Mouse (Mus musculus): ENCODE results near the gene Itprid1.

Itprid1 gene

DNA sequence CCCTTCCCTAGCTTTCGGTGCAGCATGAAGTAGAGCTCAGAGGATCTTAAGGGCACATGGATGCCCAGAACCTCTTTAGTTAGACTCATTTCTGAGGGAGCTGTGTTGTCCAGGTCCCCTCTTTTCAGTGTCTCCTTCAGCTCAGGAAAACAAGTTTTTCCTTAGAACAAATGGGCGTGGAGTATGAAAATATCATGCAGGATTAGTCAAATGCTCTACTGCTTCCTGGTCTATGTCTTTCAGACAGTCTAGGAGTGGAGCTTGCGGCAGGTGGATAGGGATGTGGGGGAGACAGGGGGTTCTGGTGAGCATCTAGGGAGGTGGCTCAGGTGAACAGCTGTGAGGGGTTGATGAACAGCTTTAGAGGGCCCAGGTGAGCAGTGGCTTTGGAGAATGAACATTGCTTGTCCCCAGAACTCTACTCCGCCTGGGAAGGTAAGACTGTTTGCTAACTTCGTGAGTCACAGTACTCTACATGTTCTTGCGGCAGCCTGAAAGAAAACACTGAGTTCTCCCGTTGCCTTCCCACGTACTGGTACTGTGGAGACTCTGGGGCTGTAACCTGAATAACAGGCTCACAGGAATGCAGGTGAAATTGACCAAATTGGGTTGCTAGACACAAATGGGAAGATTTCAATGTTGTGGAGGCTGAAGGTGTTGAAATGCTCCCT, at the start of gene Itprid1:
Gene Itprid1 (plus strand): TSS at position 246 of the 671 bp plus-strand sequence.
- DNase-seq: no peak

- no peak for DNase-seq
Observed at GRCm38 (mm10) chr6:55789557-55789956, 47.1 kb upstream of the Itprid1 start.

DNA sequence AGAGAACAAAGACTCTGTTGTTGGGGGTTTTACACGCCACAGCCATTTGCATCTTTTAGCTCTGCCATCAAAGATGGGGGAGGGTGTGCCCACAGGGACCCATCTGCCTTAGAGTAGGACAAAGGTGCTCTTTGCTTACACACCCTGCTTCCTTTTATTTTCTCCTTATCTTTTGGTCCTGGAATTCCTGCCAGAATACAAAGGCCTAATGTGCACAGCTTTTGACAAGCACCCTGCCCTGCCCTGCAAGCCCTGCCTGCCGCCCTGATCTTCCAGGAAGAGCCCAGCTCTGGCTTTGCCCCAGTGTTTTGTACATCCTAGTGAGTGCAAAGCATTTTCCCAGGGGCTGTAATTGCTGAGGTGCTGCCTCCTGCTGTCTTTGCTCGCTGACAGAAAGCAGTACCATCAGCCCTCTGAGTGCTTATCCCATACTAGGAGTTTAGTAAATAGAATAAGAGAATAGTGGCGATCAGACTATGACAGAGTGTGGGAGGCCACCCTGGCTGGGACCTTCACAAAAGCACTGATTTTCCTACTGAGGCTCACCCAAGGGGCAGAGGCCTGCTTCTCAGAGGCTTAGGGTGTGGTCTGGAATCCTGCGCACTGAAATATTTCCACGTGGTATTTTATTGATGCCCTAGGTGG, 44.7 kb upstream of the Itprid1 start:
- DNase-seq: no peak

GRCm38 (mm10) chr6:55792536-55792935, 44.2 kb upstream of the Itprid1 start:
- DNase-seq: no peak

GRCm38 (mm10) chr6:55802686-55803085, 34.0 kb upstream of the Itprid1 start:
- DNase-seq: no peak

GRCm38 (mm10) chr6:55803357-55803756, 33.3 kb upstream of the Itprid1 start:
- no peak for DNase-seq

- peak; percentile 4 for DNase-seq
Observed at GRCm38 (mm10) chr6:55803991-55804680, 32.6 kb upstream of the Itprid1 start.

DNA sequence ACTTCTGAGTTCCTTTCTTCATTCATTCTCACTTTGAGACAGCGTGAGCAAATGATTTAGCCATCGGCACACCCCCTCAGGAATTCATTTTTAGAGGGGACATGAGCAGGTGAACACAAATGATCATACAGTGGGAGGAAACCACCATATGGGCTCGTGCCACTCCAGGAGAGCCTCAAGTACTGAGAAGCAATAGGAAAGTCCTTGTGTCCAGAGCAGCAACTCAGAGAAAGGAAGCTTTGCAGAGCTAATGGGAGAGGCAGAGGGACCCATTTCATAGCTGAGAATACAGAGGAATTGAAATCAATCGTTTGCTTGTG, 32.1 kb upstream of the Itprid1 start:
- DNase-seq: no peak

GRCm38 (mm10) chr6:55805291-55806137, 31.2 kb upstream of the Itprid1 start:
- no peak for DNase-seq

DNA sequence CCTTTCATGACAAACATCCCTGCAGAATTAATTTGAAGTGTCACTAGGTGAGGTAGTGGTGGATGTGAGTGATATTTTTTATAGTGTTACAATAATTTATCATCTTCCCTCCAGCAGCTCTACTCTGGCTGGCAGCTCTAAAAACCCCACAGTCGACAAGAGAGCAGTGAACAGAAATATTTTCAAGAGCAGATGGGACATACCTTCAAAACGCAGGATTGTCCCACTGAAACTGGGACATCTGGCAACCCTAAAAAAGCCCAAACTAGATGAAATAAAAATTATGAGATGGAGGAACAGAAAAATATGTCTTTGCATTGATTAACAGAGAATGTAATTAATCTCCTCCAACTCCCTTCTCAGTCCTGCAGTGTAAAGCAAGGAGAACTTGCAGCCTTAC, 30.2 kb upstream of the Itprid1 start:
- DNase-seq: no peak

GRCm38 (mm10) chr6:55808692-55809091, 28.0 kb upstream of the Itprid1 start:
- DNase-seq: no peak

- DNase-seq: no peak
Observed at GRCm38 (mm10) chr6:55811153-55811552, 25.5 kb upstream of the Itprid1 start.

DNA sequence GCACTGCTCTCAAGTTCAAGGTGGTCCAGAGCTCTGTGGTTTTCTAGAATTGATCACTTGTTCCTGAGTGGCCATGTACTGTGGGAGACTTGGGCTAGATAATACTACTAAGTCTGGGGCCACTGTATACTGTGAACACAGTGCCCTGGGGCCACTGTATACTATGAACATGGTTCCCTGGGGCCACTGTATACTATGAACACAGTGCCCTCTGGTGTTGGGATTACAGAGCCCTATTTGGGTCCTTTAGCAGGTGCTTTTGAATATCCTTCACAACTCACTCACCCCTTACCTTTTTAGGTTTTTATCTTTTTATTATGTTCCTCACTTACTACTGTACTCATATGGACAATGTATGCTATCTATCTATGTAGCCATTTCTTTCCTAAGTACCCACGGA, 24.3 kb upstream of the Itprid1 start:
- DNase-seq: no peak

GRCm38 (mm10) chr6:55814184-55814926, 22.3 kb upstream of the Itprid1 start:
- DNase-seq: no peak

DNA sequence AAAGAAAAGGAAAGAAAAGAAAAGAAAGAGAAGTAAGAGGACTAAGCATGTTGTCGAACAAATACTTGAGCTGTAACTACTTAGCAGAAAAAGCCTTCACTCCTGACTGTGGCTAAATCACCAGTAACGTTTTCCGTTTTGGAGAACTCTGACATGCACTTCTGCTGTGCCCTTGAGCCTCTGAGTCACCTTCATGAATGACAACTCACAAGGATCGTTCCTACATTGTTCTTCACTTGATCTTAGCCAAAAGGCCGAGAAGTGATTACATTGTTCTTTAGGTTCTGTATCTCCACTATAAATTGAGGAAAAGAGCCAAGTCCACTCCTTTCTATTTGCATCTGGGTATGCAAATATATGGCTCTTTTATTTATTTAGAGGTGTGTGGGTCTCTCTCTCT, 19.8 kb upstream of the Itprid1 start:
- no peak for DNase-seq

- DNase-seq: no peak
Observed at GRCm38 (mm10) chr6:55829722-55830121, 7.0 kb upstream of the Itprid1 start.

GRCm38 (mm10) chr6:55852589-55852988, 15.9 kb downstream of the Itprid1 start:
- DNase-seq: no peak

DNA sequence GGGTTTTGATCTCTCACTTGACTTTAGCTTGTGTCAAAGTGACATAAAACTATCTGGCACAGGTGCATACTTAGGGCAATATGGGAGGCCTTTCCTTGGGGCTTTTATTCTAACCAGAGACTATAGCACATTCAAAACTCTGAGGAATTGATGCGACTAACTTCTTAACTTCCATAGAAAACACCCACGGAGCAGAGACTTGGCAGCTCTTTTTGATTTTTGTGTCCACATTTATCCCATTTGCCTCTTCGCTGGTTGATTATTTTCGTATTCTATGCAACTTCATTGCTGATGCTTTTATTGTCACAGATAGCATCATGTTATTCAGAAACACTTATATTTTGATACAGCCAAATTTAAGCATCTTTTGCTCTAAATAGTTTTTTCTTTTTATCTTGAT, 19.4 kb downstream of the Itprid1 start:
- no peak for DNase-seq

DNA sequence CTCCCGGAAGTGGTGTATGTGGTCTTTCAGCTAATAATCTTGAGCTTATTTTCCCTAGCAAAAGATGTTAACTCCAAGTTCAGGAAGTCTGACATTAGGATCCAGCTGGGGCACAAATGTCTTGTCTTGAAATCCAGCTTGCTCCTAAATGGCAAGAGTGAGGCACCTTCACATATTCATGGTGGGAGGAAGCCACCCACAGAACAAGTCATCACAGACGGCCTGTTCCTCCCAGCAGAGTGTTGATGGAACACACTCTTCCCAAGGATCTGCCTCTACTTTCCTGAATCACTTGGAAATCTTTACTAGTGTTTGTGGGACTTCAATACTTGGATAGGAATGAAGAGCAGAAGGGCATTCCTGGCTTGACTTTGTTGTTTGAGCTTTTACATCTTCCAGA, 28.5 kb downstream of the Itprid1 start:
- DNase-seq: no peak

DNA sequence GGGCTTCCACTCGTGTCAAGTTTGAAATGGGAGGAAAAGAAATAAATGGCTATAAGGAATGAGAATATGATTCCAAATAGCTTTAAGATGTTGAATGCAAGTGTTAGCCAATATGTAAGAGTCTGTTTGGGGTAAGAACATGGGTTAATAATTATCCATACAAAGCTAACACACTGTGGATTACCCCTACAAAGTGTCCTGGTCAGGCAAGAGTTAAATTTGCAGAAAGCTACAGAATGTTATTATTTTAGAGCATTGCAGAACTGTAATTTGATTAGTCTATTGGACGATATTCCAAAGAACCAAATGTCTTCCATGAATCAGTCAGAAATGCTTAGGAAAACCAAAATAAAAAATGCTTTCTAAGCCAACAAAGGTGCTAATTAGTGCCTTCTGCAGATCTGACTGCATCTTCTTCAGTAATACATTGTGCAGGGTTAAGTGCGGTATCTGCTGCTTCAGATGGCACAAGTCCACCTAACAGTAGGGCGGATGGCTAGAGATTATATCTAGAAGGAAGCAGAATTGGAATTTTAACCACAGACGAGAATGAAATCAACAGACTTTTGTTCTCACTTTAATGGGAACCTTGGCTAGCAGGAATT, 42.8 kb downstream of the Itprid1 start:
- no peak for DNase-seq

GRCm38 (mm10) chr6:55880886-55881285, 44.2 kb downstream of the Itprid1 start:
- no peak for DNase-seq

- no peak for DNase-seq
Observed at GRCm38 (mm10) chr6:55887598-55887997, 50.9 kb downstream of the Itprid1 start.
